15 mouse cellular contexts compared by ENCODE assay signal in genomic region chr6:39106812-39107211, GRCm38 (mm10). TPM values are rescaled to one million over a fixed set of nuclear protein-coding genes. Genes with fewer than 3 reads are reported as not detected.
DNase-seq lines count a peak whose midpoint lies in the region; ATAC-seq and TF ChIP-seq lines count a peak whose summit lies in the region.
"Had no signal": no experiment of that assay in that cellular context is flagged by ENCODE, and none has a peak within 500 bp of the region (broad histone marks: within the 10 kb centered on the region; RNA-seq: fewer than 3 reads in every experiment).

No protein-coding gene starts in this region.

- no peak for ATAC-seq in forebrain, postnatal 0 days
- no peak for ATAC-seq in forebrain, embryonic 13.5 days
- no peak for ATAC-seq in liver, postnatal 0 days
- ATAC-seq in liver, embryonic 11.5 days (replicated peaks; ENCODE audit: low FRiP score): no peak
- ATAC-seq in neural tube, embryonic 15.5 days (ENCODE audit: low FRiP score): no peak

- H3K9me3 ChIP-seq in forebrain, postnatal 0 days (ENCODE audit: low read length): no peaks in the 10 kb centered on the region
- no peaks in the 10 kb centered on the region for H3K9me3 ChIP-seq in forebrain, embryonic 13.5 days (replicated peaks)
- H3K9me3 ChIP-seq in liver, postnatal 0 days (ENCODE audit: low read length): no peaks in the 10 kb centered on the region
- no peaks in the 10 kb centered on the region for H3K9me3 ChIP-seq in liver, embryonic 11.5 days (ENCODE audit: control insufficient read depth, low read length)
- H3K9me3 ChIP-seq in E14TG2a.4 (ENCODE audit: low read length): peaks cover 6% of the 10 kb centered on the region; the same call in 1 of the 2 replicates
- no peaks in the 10 kb centered on the region for H3K9me3 ChIP-seq in neural tube, embryonic 15.5 days (replicated peaks)
- H3K9me3 ChIP-seq: heart, embryonic 15.5 days; hindbrain, embryonic 15.5 days; liver, embryonic 13.5 days; neural tube, embryonic 12.5 days had no signal

- 58% methylated on average over 2 of the region's 2 CpGs for WGBS in forebrain, postnatal 0 days
- WGBS in forebrain, embryonic 13.5 days: 55% methylated on average over 2 of the region's 2 CpGs
- WGBS in liver, postnatal 0 days (ENCODE audit: insufficient replicate concordance): 59% methylated on average over 2 of the region's 2 CpGs
- 58% methylated on average over 2 of the region's 2 CpGs for WGBS in liver, embryonic 11.5 days
- WGBS in neural tube, embryonic 15.5 days: 70% methylated on average over 2 of the region's 2 CpGs

- H3K4me3 ChIP-seq in forebrain, postnatal 0 days (ENCODE audit: low read depth, low read length): no peak overlapping the region
- no peak overlapping the region for H3K4me3 ChIP-seq in forebrain, embryonic 13.5 days
- no peak overlapping the region for H3K4me3 ChIP-seq in liver, postnatal 0 days (ENCODE audit: low read depth, low read length)
- H3K4me3 ChIP-seq in liver, embryonic 11.5 days (ENCODE audit: low read depth, low read length): no peak overlapping the region
- H3K4me3 ChIP-seq in E14TG2a.4 (replicated peaks; ENCODE audit: low read length): no peak overlapping the region
- no peak overlapping the region for H3K4me3 ChIP-seq in neural tube, embryonic 15.5 days (replicated peaks)
- H3K4me3 ChIP-seq: erythroblast, embryonic 14.5 days; heart, embryonic 15.5 days; hindbrain, embryonic 15.5 days; liver, embryonic 13.5 days; neural tube, embryonic 12.5 days had no signal

- DNase-seq in forebrain, postnatal 0 days: no peak
- no peak for DNase-seq in liver, postnatal 0 days
- no peak for DNase-seq in liver, embryonic 11.5 days (ENCODE audit: low spot score)
- peak; percentile 14 for DNase-seq in c-Kit-positive CD71-negative TER-119-negative erythroid progenitor cells, embryonic 14.5 days (ENCODE audit: low read depth)
- no peak for DNase-seq in urinary bladder, postnatal 10 days (ENCODE audit: low spot score)
- DNase-seq: kidney, postnatal 36 days; liver, embryonic 13.5 days; thymus, postnatal 36 days had no signal

- TF ChIP-seq EP300 in liver, postnatal 0 days (IDR thresholded peaks at IDR 0.05; ENCODE audit: low read depth): no peak

- H3K36me3 ChIP-seq in forebrain, postnatal 0 days (ENCODE audit: insufficient read depth): no peaks in the 10 kb centered on the region
- no peaks in the 10 kb centered on the region for H3K36me3 ChIP-seq in forebrain, embryonic 13.5 days (ENCODE audit: poor library complexity, severe bottlenecking)
- peaks cover 24% of the 10 kb centered on the region; the same call in 1 of the 2 replicates for H3K36me3 ChIP-seq in liver, postnatal 0 days (replicated peaks; ENCODE audit: insufficient read depth, low read length)
- no peaks in the 10 kb centered on the region; the same call in 1 of the 2 replicates for H3K36me3 ChIP-seq in liver, embryonic 11.5 days (ENCODE audit: control insufficient read depth, insufficient read depth, low read length)
- peaks cover 12% of the 10 kb centered on the region for H3K36me3 ChIP-seq in E14TG2a.4 (ENCODE audit: insufficient read depth, low read length)
- no peaks in the 10 kb centered on the region for H3K36me3 ChIP-seq in neural tube, embryonic 15.5 days
- H3K36me3 ChIP-seq: hindbrain, embryonic 15.5 days; liver, embryonic 13.5 days; neural tube, embryonic 12.5 days had no signal

- no peak overlapping the region for H3K9ac ChIP-seq in forebrain, postnatal 0 days
- no peak overlapping the region for H3K9ac ChIP-seq in forebrain, embryonic 13.5 days
- no peak overlapping the region for H3K9ac ChIP-seq in liver, postnatal 0 days (replicated peaks)
- no peak overlapping the region for H3K9ac ChIP-seq in liver, embryonic 11.5 days (ENCODE audit: low read depth, low read length)
- H3K9ac ChIP-seq in neural tube, embryonic 15.5 days (replicated peaks): no peak overlapping the region
- H3K9ac ChIP-seq: heart, embryonic 15.5 days; hindbrain, embryonic 15.5 days; liver, embryonic 13.5 days; neural tube, embryonic 12.5 days had no signal

- H3K4me1 ChIP-seq in forebrain, postnatal 0 days (ENCODE audit: insufficient read depth): no peaks in the 10 kb centered on the region
- no peaks in the 10 kb centered on the region for H3K4me1 ChIP-seq in forebrain, embryonic 13.5 days
- no peaks in the 10 kb centered on the region for H3K4me1 ChIP-seq in liver, postnatal 0 days (ENCODE audit: insufficient read depth)
- no peaks in the 10 kb centered on the region for H3K4me1 ChIP-seq in liver, embryonic 11.5 days (replicated peaks; ENCODE audit: control insufficient read depth, insufficient read depth, low read length)
- H3K4me1 ChIP-seq in E14TG2a.4 (replicated peaks; ENCODE audit: low read depth, low read length): no peaks in the 10 kb centered on the region
- no peaks in the 10 kb centered on the region for H3K4me1 ChIP-seq in neural tube, embryonic 15.5 days
- H3K4me1 ChIP-seq: heart, embryonic 15.5 days; hindbrain, embryonic 15.5 days; liver, embryonic 13.5 days; neural tube, embryonic 12.5 days had no signal

- no peak overlapping the region for H3K27ac ChIP-seq in forebrain, postnatal 0 days (ENCODE audit: low read depth, low read length)
- no peak overlapping the region for H3K27ac ChIP-seq in forebrain, embryonic 13.5 days
- no peak overlapping the region for H3K27ac ChIP-seq in liver, postnatal 0 days (ENCODE audit: low read depth)
- no peak overlapping the region for H3K27ac ChIP-seq in liver, embryonic 11.5 days (ENCODE audit: low read depth, low read length)
- H3K27ac ChIP-seq in neural tube, embryonic 15.5 days (replicated peaks): no peak overlapping the region
- H3K27ac ChIP-seq: heart, embryonic 15.5 days; hindbrain, embryonic 15.5 days; liver, embryonic 13.5 days; neural tube, embryonic 12.5 days had no signal

- TF ChIP-seq CTCF in forebrain, postnatal 0 days (IDR thresholded peaks at IDR 0.05; ENCODE audit: low read depth): peak; percentile 25
- peak; percentile 50 for TF ChIP-seq CTCF in liver, postnatal 0 days (IDR thresholded peaks at IDR 0.05; ENCODE audit: low read depth)
- peak; percentile 15 for TF ChIP-seq CTCF in E14TG2a.4 (conservative IDR thresholded peaks at IDR 0.05; ENCODE audit: low read length)

- no peak overlapping the region for H3K4me2 ChIP-seq in forebrain, postnatal 0 days (ENCODE audit: low read depth)
- H3K4me2 ChIP-seq in forebrain, embryonic 13.5 days: no peak overlapping the region
- no peak overlapping the region for H3K4me2 ChIP-seq in liver, postnatal 0 days (ENCODE audit: low read depth, low read length)
- H3K4me2 ChIP-seq in liver, embryonic 11.5 days: no peak overlapping the region
- H3K4me2 ChIP-seq in neural tube, embryonic 15.5 days: no peak overlapping the region
- H3K4me2 ChIP-seq: heart, embryonic 15.5 days; hindbrain, embryonic 15.5 days; liver, embryonic 13.5 days; neural tube, embryonic 12.5 days had no signal

- no peaks in the 10 kb centered on the region for H3K27me3 ChIP-seq in forebrain, postnatal 0 days (ENCODE audit: insufficient read depth, low read length)
- no peaks in the 10 kb centered on the region for H3K27me3 ChIP-seq in forebrain, embryonic 13.5 days
- no peaks in the 10 kb centered on the region for H3K27me3 ChIP-seq in liver, postnatal 0 days (ENCODE audit: insufficient read depth, low read length)
- no peaks in the 10 kb centered on the region for H3K27me3 ChIP-seq in liver, embryonic 11.5 days (replicated peaks; ENCODE audit: control insufficient read depth, insufficient read depth, low read length)
- no peaks in the 10 kb centered on the region for H3K27me3 ChIP-seq in E14TG2a.4 (ENCODE audit: insufficient read depth, low read length)
- no peaks in the 10 kb centered on the region for H3K27me3 ChIP-seq in neural tube, embryonic 15.5 days (replicated peaks)
- H3K27me3 ChIP-seq: heart, embryonic 15.5 days; hindbrain, embryonic 15.5 days; liver, embryonic 13.5 days; neural tube, embryonic 12.5 days had no signal

RNA-seq across cellular contexts. Expression of gene Parp12, which starts 11.3 kb away (rescaled TPM):
- 6.4 and 8.1 TPM in 2 replicates for total RNA-seq in forebrain, postnatal 0 days (2014; rRNA removed)
- 2.9 and 3.6 TPM in 2 replicates for polyA plus RNA-seq in forebrain, postnatal 0 days (2015; fragmentation: Nextera tagmentation; extraction: Ambion mirVana)
- polyA plus RNA-seq in forebrain, embryonic 13.5 days (2015; fragmentation: Nextera tagmentation; extraction: Ambion mirVana): 1.8 and 2.1 TPM in 2 replicates
- 6.9 and 7.9 TPM in 2 replicates for polyA plus RNA-seq in liver, postnatal 0 days (2015; fragmentation: Nextera tagmentation; extraction: Ambion mirVana)
- 3.4 and 3.8 TPM in 2 replicates for polyA plus RNA-seq in liver, embryonic 11.5 days (2014; fragmentation: Nextera tagmentation; extraction: Ambion mirVana)
- polyA plus RNA-seq in neural tube, embryonic 15.5 days (2015; fragmentation: Nextera tagmentation; extraction: Ambion mirVana): 3.1 and 4.9 TPM in 2 replicates
- polyA plus RNA-seq: erythroblast, embryonic 14.5 days had no signal
